Mouse (Mus musculus): ENCODE measurements around the gene Tex44.

The Tex44 gene

DNA sequence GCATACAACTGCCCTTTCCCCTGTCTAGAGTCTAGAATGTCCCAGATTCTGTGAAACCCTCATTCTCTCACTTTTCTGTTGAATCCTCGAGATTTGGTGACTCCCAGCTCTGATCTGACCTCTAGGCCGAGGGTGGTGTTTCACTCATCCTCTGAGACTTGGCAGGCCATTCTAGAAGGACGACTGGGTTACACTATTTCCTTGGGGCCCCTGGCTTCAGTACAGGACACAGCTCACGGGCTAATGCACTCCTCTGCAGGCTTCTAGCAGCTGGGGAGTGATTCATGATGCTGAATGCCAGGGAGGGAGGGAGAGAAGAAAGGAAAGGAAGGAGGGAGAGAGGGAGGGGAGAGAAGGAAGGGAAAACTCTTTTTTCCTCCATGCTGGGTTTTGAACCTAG lies 22.1 kb downstream of the Tex44 start:
- no peak for DNase-seq

DNA sequence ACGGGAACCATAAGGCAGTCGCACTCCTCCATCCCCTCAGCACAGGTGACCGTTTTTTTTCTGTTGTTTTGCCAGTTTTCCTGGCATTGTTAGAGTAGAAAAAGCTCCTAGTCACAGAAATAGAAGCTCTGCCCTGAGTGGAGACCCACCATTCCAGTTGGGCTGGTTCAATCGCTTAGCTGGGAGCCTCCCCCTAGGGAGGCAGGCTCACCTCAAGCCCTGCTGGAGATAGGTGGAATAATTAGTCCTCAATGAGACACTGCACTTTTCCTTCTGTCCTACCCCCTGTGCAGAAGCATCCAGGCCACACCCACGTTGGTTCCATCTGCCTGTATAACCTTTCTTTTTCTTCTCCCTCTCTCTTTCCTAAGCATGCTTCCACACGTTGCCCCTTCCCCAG lies 23.8 kb downstream of the Tex44 start:
- DNase-seq = no peak

DNA sequence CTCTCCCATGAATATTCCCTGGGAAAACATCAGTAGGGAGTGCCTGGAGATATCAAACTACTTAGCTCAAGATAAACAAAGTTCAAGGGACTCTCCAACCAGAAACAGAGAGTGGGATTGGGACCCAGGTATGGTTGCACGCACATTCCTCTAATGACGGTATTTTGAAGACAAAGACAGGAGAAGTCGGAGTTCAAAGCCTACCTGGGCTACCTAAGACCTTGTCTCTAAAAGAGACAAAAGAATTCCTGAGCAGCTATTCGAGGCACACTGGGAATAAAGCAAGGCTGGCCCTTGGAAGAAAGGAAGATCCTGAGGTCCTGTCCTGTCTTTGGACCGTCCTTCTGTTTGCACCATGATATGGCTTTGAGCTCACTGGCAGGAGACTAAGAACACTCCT lies 26.6 kb downstream of the Tex44 start:
- DNase-seq = no peak

DNA sequence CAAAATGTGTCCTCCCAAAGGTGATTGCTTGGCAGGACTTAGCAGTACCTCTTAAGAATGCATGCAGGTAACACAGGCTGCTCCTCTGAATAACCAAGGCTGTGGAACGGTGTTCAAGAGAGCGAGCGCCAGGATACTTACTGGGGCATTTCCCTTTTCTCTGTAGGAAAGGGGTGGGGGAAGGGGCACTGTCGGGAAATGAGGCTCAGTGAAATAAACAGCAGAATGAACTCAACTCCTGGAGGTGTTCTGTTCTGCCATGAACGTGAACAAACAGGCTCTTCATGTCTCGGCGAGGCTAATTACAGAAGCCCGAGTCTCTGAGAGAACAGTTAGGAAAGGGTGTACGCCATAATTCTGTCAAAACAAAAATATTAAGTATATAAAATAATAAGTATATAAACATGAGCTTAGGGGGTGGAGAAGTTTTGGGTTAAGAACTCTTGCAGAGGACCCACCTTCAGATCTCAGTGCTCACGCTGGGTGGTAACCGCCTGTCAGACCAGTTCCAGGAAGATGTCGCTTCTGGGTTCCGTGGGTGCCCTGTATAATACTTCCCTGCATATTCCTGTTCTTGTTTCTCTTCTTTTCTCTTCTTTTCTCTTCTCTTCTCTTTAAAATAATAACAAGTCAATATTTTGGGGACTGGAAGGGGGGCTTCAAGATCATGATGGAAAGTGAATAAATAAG lies 30.9 kb downstream of the Tex44 start:
- no peak for DNase-seq

DNA sequence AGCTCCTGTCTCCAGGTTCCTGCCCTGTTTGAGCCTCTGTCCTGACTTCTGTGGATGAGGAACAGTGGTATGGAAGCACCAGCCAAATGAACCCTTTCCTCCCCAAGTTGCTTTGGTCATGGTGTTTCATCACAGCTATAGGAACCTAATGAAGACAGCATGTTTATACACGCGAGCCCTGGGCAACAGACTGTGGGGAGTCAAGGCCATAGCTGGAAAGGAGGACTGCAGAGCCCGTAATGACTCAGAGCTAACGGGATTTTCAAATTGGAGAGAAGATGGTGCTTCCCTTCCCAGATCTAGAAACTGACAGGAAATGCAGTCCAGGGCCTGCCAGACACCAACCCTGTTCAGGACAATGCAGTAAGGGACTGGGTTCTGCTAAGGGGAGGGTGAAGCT lies 33.2 kb downstream of the Tex44 start:
- no peak for DNase-seq

DNA sequence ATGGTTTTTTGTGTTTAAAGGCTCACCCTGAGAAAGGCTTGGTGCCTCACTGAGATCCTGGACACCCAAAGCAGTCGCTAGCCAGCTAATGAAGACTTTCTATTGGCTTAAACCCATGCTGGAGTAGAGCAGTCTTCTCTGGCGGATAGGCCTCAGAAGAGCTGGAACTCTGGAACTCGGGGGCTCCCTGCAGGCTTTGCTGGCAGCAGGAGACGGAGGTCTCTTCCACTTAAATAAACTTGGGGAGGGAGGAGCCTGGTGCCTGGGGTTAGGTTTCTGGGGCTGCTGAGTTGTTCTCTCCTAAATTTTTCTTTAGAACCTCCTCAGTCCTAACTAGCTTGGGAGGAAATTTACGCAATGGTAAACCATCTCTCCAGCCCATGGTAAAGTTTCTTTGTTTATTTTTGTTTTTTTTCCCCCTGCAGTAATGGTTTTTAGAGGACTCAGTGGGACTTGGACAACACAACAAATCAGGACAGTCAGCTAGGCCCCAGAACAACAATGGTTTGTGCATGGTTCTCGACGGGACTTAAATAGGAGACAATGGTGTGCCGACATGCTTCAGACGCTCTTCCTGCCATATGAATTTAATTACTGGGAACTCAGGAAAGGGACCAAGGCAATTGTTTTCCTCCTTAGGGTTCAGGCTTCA lies 38.2 kb downstream of the Tex44 start:
- no peak for DNase-seq

DNA sequence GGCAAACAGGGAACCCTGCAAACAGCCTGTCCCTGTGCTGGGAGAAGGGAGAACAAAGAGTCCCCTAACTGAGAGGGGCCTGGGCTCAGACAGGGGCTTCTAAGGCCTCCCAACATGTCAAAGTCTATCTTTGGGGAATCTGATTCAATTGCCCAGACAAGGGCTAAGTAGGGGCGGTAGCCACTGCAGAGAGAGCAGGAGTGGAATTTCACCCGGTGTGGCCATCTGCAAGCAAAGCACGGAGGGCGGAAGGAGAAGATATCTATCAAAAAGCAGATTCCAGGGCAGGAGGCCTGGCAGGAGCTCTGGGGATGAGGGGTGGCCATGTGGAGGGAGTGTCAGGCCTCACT lies 38.7 kb downstream of the Tex44 start:
- no peak for DNase-seq

DNA sequence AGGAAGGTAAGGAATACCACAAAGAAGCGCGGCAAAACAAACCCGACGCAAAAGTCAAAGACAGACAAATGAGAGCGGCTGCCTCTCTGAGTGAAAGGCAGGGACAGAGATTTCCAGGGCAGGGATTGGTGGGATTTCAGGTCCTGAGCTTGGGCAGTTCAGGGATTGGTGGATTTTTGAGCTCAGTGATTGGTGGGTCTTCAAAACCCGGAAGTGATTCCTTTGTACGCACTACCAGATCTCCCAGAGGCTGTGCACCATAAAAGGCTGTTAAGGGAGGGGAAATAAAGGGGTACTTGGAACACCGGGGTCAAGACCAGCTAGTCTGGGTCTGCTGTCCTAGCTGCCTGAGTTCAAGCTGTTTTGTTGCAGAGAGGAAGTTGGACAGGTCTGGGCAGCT lies 41.3 kb downstream of the Tex44 start:
- DNase-seq = no peak

DNA sequence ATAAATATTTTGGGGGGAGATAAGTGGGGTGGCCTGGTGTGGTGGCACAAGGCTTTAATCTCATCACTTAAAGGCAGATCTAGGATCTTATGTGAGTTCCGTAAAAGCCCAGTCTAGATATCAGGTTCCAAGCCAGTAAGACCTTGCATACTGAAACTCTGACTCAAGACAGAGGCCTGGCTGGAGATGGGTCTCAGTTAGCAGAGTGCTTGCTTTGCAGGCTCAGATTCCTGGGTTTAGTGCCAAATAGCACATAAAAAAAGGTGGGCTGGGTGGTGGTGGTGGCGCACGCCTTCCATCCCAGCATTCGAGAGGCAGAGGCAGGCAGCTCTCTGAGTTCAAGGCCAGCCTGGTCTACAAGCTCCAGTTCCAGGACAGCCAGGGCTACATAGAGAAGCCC lies 43.7 kb downstream of the Tex44 start:
- DNase-seq = no peak

DNA sequence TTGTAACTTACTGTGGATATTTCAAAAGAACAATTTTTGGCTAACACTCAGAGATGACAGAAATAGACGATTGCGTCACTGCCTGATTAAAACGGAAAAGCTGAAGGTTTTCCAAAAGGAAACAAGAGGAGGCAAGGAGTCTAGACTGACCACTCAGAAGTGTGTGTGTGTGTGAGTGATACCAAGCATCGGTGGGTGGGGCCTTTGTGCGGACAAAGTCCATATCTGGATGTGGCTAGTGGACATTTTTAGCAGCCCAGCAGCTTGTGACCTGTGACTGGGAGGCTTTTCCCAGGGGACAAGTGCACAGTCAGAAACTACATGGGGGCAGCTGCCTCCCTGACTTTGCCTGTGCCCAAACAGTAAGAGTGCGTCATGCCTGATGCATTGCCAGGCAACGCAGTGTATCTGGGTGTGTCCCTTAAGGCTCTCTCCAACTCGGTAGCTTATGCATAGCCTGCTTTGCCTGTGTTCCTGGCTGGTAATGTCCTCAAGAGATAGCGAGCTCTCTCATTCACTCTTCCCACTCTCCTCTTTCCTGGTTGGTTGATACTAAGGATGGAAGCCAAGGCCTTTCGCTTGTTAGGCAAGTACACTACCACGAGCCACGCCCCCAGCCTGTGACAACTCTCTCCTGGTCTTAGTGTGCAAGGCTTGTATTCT lies 44.5 kb downstream of the Tex44 start:
- peak; percentile 73 to 78 for DNase-seq

DNA sequence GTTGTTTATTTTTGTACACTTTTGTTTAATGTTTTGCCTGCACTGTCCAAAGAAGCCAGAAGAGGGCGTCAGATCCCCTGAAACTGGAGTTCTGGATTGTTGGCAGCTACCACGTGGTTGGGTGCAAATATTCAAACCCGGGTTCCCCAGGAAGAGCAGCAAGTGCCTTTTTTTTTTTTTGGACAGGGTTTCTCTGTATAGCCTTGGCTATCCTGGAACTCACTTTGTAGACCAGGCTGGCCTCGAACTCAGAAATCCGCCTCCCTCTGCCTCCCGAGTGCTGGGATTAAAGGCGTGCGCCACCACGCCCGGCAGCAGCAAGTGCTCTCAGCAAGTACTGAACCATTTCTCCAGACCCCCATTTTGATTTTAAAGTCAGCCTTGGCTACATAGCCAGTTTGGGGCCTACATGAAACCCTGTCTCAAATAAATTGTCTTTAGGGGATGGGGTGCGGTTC lies 45.4 kb downstream of the Tex44 start:
- peak; percentile 72 to 77 for DNase-seq

DNA sequence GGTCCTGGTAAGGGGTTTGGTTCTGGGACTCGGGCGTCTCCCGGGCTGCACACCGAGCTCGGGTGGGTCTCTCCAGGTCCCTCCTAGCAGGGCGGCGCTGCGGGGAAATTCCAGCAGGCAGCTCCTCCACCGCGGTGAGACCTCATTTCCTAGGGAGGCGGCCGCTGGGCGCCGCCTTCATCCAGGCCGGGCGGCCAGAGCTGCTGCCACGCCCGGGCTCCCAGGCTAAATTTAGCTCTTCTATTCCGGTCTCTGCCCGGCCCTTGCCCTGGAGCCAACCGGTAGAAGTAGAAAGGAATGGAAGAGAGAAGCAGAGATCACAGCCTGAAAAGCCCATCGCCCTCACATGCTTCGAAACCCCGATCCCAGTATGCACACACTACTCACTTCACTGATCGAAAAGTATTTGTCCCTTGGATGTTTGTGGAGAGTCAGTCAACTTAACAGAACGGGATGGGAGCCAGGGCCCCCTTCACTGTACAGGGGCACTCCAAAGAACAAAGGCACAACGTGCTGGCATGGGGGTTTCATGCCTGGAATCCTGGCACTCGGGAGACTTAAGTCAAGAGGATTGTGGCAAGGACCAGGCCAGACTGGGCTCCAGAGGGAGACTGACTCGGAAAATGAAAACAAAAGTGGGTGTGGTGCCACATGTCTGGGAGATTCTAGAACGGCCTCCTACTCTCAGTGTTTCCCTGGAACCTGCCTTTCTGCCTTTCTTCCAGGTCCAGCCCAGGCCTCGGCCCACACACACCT lies 46.2 kb downstream of the Tex44 start:
- peak in 1 of 2 experiments; percentile 16 for DNase-seq

DNA sequence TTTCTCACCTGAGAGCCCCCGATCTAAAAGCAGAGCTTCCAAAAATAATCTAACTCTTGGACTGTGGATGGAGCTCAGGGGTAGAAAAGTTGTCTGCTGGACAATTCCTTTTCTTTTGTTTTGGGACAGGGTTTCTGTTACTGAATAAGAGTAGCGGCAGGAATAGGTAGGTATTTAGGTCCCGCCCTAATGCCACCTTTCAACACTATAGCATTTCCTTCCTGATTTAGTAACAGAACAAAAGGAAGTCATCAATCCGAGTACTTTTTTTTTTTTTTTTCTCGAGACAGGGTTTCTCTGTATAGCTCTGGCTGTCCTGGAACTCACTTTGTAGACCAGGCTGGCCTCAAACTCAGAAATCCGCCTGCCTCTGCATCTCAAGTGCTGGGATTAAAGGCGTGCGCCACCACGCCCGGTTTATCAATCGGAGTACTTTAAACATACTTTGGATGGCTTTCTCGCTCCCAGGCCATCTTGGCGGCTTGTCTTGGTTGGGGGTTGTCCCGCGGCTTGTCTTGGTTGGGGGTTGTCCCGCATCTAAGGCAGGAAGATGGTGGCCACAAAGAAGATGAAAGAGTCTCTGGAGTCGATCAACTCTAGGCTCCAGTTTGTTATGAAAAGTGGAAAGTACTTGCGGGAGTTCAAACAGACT lies 47.1 kb downstream of the Tex44 start:
- DNase-seq = no peak
